12 mouse cellular contexts compared by ENCODE assay signal in the genomic region with DNA sequence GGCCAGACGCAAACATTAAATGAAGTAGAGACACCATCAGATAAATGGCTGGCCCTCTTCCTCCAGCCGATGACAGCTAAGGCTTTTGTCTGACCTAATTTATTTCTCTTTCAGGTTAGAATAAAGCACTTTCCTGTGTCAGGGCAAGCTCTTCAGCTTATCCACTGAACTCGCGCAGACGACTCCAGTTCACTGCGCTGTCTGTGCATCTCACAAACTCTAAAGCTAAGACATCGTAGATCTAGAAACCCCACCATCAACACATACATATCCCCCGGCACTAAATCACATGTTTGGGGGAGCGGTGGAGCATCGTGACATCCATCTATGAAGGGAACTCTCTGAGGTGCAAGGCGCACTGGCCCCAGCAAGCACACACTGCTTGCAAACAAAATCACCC. TPM values are rescaled to one million over a fixed set of nuclear protein-coding genes. Genes with fewer than 3 reads are reported as not detected.
DNase-seq lines count a peak whose midpoint lies in the region; ATAC-seq lines count a peak whose summit lies in the region.
"Had no signal": no experiment of that assay in that cellular context is flagged by ENCODE, and none has a peak within 500 bp of the region (broad histone marks: within the 10 kb centered on the region; RNA-seq: fewer than 3 reads in every experiment).

No protein-coding gene starts in this region.

- peaks cover 7% of the 10 kb centered on the region; the same call in 1 of the 2 replicates for H3K27me3 ChIP-seq in hindbrain, embryonic 12.5 days
- H3K27me3 ChIP-seq in hindbrain, embryonic 10.5 days (ENCODE audit: insufficient read depth, poor library complexity, severe bottlenecking): peaks cover 87% of the 10 kb centered on the region
- peaks cover 50% of the 10 kb centered on the region for H3K27me3 ChIP-seq in limb, embryonic 13.5 days

- ATAC-seq in hindbrain, embryonic 12.5 days (ENCODE audit: low FRiP score): no peak
- no peak for ATAC-seq in limb, embryonic 13.5 days (ENCODE audit: low FRiP score, low read depth)
- ATAC-seq in granulocyte monocyte progenitor cell, adult 5-6 weeks (replicated peaks; ENCODE audit: poor library complexity, severe bottlenecking): no peak

- H3K4me2 ChIP-seq in hindbrain, embryonic 12.5 days (replicated peaks): peak overlapping the region; percentile 67
- H3K4me2 ChIP-seq in limb, embryonic 13.5 days (replicated peaks): peak overlapping the region; percentile 95
- H3K4me2 ChIP-seq: heart, embryonic 12.5 days had no signal

- peak overlapping the region; percentile 45; the same call in 1 of the 2 replicates for H3K9ac ChIP-seq in hindbrain, embryonic 12.5 days
- no peak overlapping the region for H3K9ac ChIP-seq in limb, embryonic 13.5 days
- H3K9ac ChIP-seq: heart, embryonic 12.5 days had no signal

- H3K4me1 ChIP-seq in hindbrain, embryonic 12.5 days: peaks cover 69% of the 10 kb centered on the region
- peaks cover 49% of the 10 kb centered on the region for H3K4me1 ChIP-seq in hindbrain, embryonic 10.5 days (replicated peaks)
- H3K4me1 ChIP-seq in limb, embryonic 13.5 days: peaks cover 63% of the 10 kb centered on the region

- no peak for DNase-seq in hindbrain, embryonic 10.5 days (ENCODE audit: low spot score)
- peak; percentile 42 for DNase-seq in thymus, postnatal 14 days
- DNase-seq in thymus, adult 18-20 months: no peak
- DNase-seq in thymus, postnatal 4 days: peak; percentile 50
- DNase-seq in adrenal gland, postnatal 14 days: no peak
- DNase-seq: cerebellum, postnatal 25 days; kidney, postnatal 25 days; lung, postnatal 14 days had no signal

- H3K4me3 ChIP-seq in hindbrain, embryonic 12.5 days: peak overlapping the region; percentile 18
- H3K4me3 ChIP-seq in hindbrain, embryonic 10.5 days: no peak overlapping the region
- peak overlapping the region; percentile 21 for H3K4me3 ChIP-seq in limb, embryonic 13.5 days
- H3K4me3 ChIP-seq: heart, embryonic 12.5 days had no signal

- H3K36me3 ChIP-seq in hindbrain, embryonic 12.5 days: no peaks in the 10 kb centered on the region
- no peaks in the 10 kb centered on the region for H3K36me3 ChIP-seq in hindbrain, embryonic 10.5 days
- no peaks in the 10 kb centered on the region for H3K36me3 ChIP-seq in limb, embryonic 13.5 days
- H3K36me3 ChIP-seq: heart, embryonic 12.5 days had no signal

- H3K9me3 ChIP-seq in hindbrain, embryonic 12.5 days (replicated peaks): no peaks in the 10 kb centered on the region
- no peaks in the 10 kb centered on the region for H3K9me3 ChIP-seq in hindbrain, embryonic 10.5 days
- no peaks in the 10 kb centered on the region for H3K9me3 ChIP-seq in limb, embryonic 13.5 days
- H3K9me3 ChIP-seq: heart, embryonic 12.5 days had no signal

- H3K27ac ChIP-seq in hindbrain, embryonic 12.5 days: no peak overlapping the region
- no peak overlapping the region for H3K27ac ChIP-seq in hindbrain, embryonic 10.5 days
- no peak overlapping the region for H3K27ac ChIP-seq in limb, embryonic 13.5 days

- WGBS in hindbrain, embryonic 12.5 days: 60% methylated on average over 11 of the region's 11 CpGs
- 79% methylated on average over 11 of the region's 11 CpGs for WGBS in hindbrain, embryonic 10.5 days
- WGBS in limb, embryonic 13.5 days: 56% methylated on average over 11 of the region's 11 CpGs

RNA-seq across cellular contexts. Expression of gene Bcl11b, which starts 5.5 kb away (rescaled TPM):
- polyA plus RNA-seq in hindbrain, embryonic 12.5 days (2016; fragmentation: Nextera tagmentation; extraction: Ambion mirVana): 25.9 and 37.1 TPM in 2 replicates
- 3.0 and 3.3 TPM in 2 replicates for polyA plus RNA-seq in hindbrain, embryonic 10.5 days (2016; fragmentation: Nextera tagmentation; extraction: Ambion mirVana)
- polyA plus RNA-seq in limb, embryonic 13.5 days (2015; fragmentation: Nextera tagmentation; extraction: Ambion mirVana): 12.6 and 14.1 TPM in 2 replicates
- 1.0 and 4.7 TPM in 2 replicates for total RNA-seq in adrenal gland, postnatal 14 days (2021)
- total RNA-seq in granulocyte monocyte progenitor cell, adult 5-6 weeks (2014; fragmentation: Nextera tagmentation): not detected in 2 replicates
- total RNA-seq in granulocyte monocyte progenitor cell, adult 5-6 weeks (2017): not detected in 2 replicates

Comparison
In these comparisons a context has a peak if more than half of its experiments do, and no peak if none do; other contexts are left out.
1. DNase-seq: peak in thymus, postnatal 14 days (single experiment) and thymus, postnatal 4 days (single experiment); none in hindbrain, embryonic 10.5 days (single experiment), thymus, adult 18-20 months (0 of 2) and adrenal gland, postnatal 14 days (single experiment).